Mouse (Mus musculus): ENCODE measurements at regions not wholly inside any gene's neighbourhood (a gene's known extent, or its start where the extent isn't known, plus 50 kb on each side); places are given as distances from the start of the nearest gene placed in this dataset.
"Not testable (repeated sequence)": the region's sequence is repeated elsewhere in the genome, so short reads cannot be mapped to it uniquely, and the experiment has no call there.

DNA sequence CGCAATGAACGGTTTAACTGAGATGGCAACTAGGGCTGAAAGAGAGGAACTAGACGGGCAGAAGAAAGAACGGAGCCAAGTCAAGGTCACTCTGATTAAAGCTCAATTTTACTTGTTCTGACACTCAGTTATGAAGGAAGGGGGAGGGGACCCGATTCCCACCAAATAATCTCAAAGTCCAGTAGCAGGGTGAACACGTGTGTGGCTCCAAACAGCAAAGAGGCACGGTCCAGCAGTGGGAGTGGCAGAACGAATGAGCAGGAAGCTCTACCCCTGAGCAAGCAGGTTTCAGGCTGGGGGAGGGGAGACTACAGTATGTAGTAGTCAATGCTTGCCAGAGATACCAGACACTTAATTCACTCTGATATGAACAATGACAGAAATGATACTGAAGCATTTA is 474.6 kb downstream of the Rfpl4b start:
- ATAC-seq (ENCODE audit: low FRiP score, low TSS enrichment); H3K9ac ChIP-seq (replicated peaks; ENCODE audit: low read length); H3K4me3 ChIP-seq (replicated peaks; ENCODE audit: low read depth, low read length); H3K36me3 ChIP-seq (ENCODE audit: control insufficient read depth, insufficient read depth, low read length); H3K27ac ChIP-seq (replicated peaks; ENCODE audit: low read depth, low read length); H3K4me2 ChIP-seq (ENCODE audit: low read length); H3K27me3 ChIP-seq (ENCODE audit: control insufficient read depth, insufficient read depth, low read length); H3K9me3 ChIP-seq (ENCODE audit: control insufficient read depth, low read length); DNase-seq; H3K4me1 ChIP-seq (ENCODE audit: control insufficient read depth, insufficient read depth, low read length): not testable (repeated sequence)
- 79% methylated on average over 8 of the region's 8 CpGs for WGBS

DNA sequence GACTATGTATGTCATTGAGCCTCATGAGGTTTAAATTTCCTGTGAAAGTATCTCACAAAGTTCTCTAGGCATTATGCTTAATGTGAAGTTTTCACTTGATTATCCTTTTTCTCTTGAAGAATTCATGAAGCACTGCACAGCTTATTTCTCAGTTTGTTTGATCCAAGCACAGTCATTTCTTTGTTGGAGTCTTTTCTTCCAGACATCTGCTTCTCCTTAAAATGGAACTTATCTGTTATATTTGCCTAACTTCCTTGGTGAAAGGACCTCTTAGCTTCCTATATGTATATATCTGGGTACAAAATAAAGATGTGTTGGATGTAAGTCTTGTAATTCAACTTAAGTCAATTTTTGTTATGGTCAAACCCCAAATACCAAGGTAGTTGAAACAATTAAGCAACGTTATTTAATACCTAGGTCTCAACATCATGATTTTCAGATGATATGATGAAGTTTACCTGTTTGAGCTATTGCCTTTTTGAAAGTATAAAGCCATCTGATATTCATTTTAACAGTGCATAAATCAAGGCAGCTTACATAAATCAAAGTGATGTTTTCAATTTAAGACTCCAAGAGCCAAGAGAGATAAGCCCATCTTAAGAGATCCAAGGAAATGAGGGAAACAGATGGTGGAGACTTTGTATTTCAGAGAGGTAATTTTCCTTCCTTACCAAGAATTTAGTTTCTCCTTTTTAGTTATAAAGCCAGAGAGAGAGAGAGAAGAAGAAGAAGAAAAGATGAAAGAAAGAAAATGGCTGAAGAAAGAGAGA is 481.0 kb downstream of the Rfpl4b start:
- WGBS, result 81% methylated on average over 1 of the region's 1 CpGs
- H3K36me3 ChIP-seq (ENCODE audit: control insufficient read depth, insufficient read depth, low read length), result no peaks in the 10 kb centered on the region
- no peaks in the 10 kb centered on the region for H3K27me3 ChIP-seq (ENCODE audit: control insufficient read depth, insufficient read depth, low read length)
- H3K4me3 ChIP-seq (replicated peaks; ENCODE audit: low read depth, low read length), result no peak overlapping the region
- ATAC-seq (ENCODE audit: low FRiP score, low TSS enrichment) (no peak), DNase-seq (no peak)
- no peak overlapping the region for H3K4me2 ChIP-seq (ENCODE audit: low read length)
- H3K27ac ChIP-seq (replicated peaks; ENCODE audit: low read depth, low read length), result no peak overlapping the region
- H3K9ac ChIP-seq (replicated peaks; ENCODE audit: low read length), result no peak overlapping the region
- no peaks in the 10 kb centered on the region for H3K9me3 ChIP-seq (ENCODE audit: control insufficient read depth, low read length)
- H3K4me1 ChIP-seq (ENCODE audit: control insufficient read depth, insufficient read depth, low read length), result no peaks in the 10 kb centered on the region

DNA sequence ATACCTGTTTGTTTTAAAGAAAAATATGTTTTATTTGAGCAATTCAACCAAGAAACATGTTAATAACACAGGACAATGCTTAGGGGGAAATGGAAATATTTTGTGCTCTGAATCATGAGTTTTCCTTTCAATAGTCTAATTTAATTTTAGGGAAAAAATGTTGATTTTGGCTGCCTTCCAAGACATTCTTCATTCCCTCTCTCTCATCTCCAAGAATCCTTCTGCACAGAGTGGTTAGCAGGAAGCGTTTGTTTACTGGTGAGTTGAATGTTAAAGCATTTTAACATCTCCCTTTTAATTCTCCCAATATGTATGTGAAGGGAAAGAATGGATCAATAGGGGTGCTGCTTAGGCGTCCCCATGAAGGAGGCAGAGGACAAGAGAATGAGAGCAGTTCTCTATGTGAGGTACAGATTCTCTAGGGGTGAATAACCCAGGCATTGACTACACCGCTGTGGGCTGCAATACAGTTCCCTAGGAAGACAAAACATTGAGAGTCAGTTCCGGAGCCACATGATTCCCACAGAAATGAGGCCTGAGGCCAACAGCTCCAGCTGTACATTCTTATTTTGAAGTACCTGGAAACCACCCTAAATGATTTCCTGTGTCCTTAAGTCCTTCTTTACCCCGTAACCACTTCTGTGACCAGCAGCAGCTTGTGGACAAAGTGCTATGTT is 512.7 kb downstream of the Rfpl4b start:
- H3K9ac ChIP-seq (replicated peaks; ENCODE audit: low read length), result no peak overlapping the region
- 0 out of 2 replicates have a peak, but pooled peaks cover 2% of the 10 kb centered on the region for H3K4me1 ChIP-seq (ENCODE audit: control insufficient read depth, insufficient read depth, low read length)
- 55% methylated on average over 5 of the region's 5 CpGs for WGBS
- H3K9me3 ChIP-seq (ENCODE audit: control insufficient read depth, low read length), result no peaks in the 10 kb centered on the region
- H3K36me3 ChIP-seq (ENCODE audit: control insufficient read depth, insufficient read depth, low read length), result no peaks in the 10 kb centered on the region
- ATAC-seq (ENCODE audit: low FRiP score, low TSS enrichment), result no peak
- no peaks in the 10 kb centered on the region for H3K27me3 ChIP-seq (ENCODE audit: control insufficient read depth, insufficient read depth, low read length)
- DNase-seq, result peak; percentile 30
- H3K27ac ChIP-seq (replicated peaks; ENCODE audit: low read depth, low read length), result no peak overlapping the region
- no peak overlapping the region for H3K4me3 ChIP-seq (replicated peaks; ENCODE audit: low read depth, low read length)
- H3K4me2 ChIP-seq (ENCODE audit: low read length), result no peak overlapping the region

DNA sequence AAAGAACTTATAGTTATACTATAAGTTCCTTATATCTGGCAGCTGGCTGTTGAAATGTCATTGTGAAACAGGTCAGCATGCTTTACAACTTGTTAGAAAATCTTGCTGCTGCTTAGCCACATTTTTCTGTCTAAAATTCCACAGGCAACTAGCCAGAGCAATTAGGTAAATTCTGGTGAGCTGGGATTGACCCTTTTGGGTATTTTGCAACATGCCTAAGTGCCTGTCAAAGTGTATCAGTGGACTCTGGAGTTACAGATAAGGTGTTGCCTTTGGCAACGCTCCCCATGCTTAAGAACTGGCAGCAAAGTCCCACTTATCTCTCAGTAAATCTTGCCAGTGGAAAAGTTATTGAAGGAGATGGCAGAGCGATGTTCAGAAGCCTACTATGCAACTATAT is 525.9 kb downstream of the Rfpl4b start:
- Histone ChIP-seq H3K4me3 (replicated peaks; ENCODE audit: low read depth, low read length) (no peak overlapping the region), H3K27me3 (ENCODE audit: control insufficient read depth, insufficient read depth, low read length) (no peaks in the 10 kb centered on the region), H3K36me3 (ENCODE audit: control insufficient read depth, insufficient read depth, low read length) (no peaks in the 10 kb centered on the region), H3K27ac (replicated peaks; ENCODE audit: low read depth, low read length) (no peak overlapping the region), H3K9me3 (ENCODE audit: control insufficient read depth, low read length) (no peaks in the 10 kb centered on the region), H3K9ac (replicated peaks; ENCODE audit: low read length) (no peak overlapping the region), H3K4me2 (ENCODE audit: low read length) (no peak overlapping the region), H3K4me1 (ENCODE audit: control insufficient read depth, insufficient read depth, low read length) (no peaks in the 10 kb centered on the region)
- no peak for ATAC-seq (ENCODE audit: low FRiP score, low TSS enrichment)
- DNase-seq, result no peak
- 93% methylated on average over 2 of the region's 2 CpGs for WGBS

DNA sequence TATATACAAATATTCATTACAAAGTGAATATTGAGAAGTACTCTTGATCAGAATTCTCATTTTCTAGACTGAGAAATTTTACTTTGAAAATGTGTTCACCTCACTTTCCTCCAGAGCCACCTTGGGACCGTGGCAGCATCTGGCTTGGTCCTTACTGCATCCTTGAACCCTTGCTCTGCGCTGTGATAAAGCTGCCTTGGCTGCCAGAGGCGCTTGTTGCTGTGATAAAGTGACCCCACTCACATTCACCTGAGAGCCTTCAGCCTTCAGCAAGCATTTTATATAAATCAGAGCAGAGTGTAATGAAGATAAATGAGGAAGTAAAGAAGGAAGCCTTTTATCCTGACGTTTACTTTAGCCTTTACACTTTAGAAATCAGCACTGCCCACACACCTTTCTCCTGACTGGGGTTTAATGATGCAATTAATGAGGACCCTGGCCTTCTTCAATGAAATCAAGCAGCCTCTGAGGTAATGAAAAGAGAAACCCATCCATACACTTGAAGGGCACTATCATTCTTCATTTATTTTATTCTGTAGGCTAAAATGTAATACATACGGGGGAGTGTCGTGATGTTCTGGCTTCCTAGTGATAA is 532.8 kb downstream of the Rfpl4b start:
- ATAC-seq (ENCODE audit: low FRiP score, low TSS enrichment) (no peak), DNase-seq (no peak)
- Histone ChIP-seq H3K4me1 (ENCODE audit: control insufficient read depth, insufficient read depth, low read length) (no peaks in the 10 kb centered on the region), H3K9me3 (ENCODE audit: control insufficient read depth, low read length) (peaks cover 4% of the 10 kb centered on the region; the same call in 1 of the 2 replicates), H3K27ac (replicated peaks; ENCODE audit: low read depth, low read length) (no peak overlapping the region), H3K9ac (replicated peaks; ENCODE audit: low read length) (no peak overlapping the region), H3K4me3 (replicated peaks; ENCODE audit: low read depth, low read length) (no peak overlapping the region), H3K27me3 (ENCODE audit: control insufficient read depth, insufficient read depth, low read length) (no peaks in the 10 kb centered on the region), H3K4me2 (ENCODE audit: low read length) (no peak overlapping the region), H3K36me3 (ENCODE audit: control insufficient read depth, insufficient read depth, low read length) (no peaks in the 10 kb centered on the region)
- 81% methylated on average over 6 of the region's 6 CpGs for WGBS

DNA sequence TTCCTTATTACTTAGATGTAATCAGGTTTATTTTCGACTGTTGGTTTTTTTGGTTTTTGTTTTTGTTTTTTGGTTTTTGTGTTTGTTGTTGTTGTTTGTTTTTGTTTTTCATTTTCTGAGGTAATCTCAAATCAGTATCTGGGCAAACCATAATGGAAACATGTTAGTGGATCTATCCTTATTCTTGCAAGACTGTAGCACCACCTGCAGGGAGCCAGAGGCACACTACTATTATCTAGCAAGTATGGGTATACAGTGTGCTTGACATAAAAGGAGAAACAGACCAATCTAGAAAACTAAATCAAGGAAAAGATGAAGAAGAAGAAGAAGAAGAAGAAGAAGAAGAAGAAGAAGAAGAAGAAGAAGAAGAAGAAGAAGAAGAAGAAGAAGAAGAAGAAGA is 552.4 kb downstream of the Rfpl4b start:
- H3K4me3 ChIP-seq (replicated peaks; ENCODE audit: low read depth, low read length), result no peak overlapping the region
- H3K9me3 ChIP-seq (ENCODE audit: control insufficient read depth, low read length), result no peaks in the 10 kb centered on the region
- H3K9ac ChIP-seq (replicated peaks; ENCODE audit: low read length), result no peak overlapping the region
- no peaks in the 10 kb centered on the region for H3K36me3 ChIP-seq (ENCODE audit: control insufficient read depth, insufficient read depth, low read length)
- no peaks in the 10 kb centered on the region for H3K4me1 ChIP-seq (ENCODE audit: control insufficient read depth, insufficient read depth, low read length)
- DNase-seq (no peak), ATAC-seq (ENCODE audit: low FRiP score, low TSS enrichment) (no peak)
- WGBS, result 92% methylated on average over 1 of the region's 1 CpGs
- no peaks in the 10 kb centered on the region for H3K27me3 ChIP-seq (ENCODE audit: control insufficient read depth, insufficient read depth, low read length)
- H3K27ac ChIP-seq (replicated peaks; ENCODE audit: low read depth, low read length), result no peak overlapping the region
- no peak overlapping the region for H3K4me2 ChIP-seq (ENCODE audit: low read length)

DNA sequence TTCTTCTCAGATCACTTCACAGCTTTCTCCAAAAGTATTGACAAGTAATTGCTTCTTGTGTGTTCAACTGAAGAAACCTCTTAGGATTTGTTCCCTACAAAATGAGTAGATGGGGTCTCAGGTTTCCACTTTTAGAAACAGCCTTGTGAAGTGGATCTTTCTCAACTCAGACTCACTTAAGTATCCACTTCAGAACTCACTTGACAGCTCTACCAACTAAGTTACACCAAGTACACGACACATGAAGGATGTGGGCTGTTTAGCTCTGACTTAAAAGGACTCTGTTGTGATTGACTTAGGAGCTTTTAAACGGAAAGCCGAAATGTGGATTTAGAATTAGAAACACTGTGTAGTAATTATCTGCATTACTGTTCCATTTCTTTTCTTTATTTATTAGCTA is 556.0 kb downstream of the Rfpl4b start:
- no peaks in the 10 kb centered on the region for H3K27me3 ChIP-seq (ENCODE audit: control insufficient read depth, insufficient read depth, low read length)
- 93% methylated on average over 3 of the region's 3 CpGs for WGBS
- H3K9me3 ChIP-seq (ENCODE audit: control insufficient read depth, low read length), result no peaks in the 10 kb centered on the region
- no peak overlapping the region for H3K4me2 ChIP-seq (ENCODE audit: low read length)
- no peak overlapping the region for H3K27ac ChIP-seq (replicated peaks; ENCODE audit: low read depth, low read length)
- H3K36me3 ChIP-seq (ENCODE audit: control insufficient read depth, insufficient read depth, low read length), result no peaks in the 10 kb centered on the region
- H3K9ac ChIP-seq (replicated peaks; ENCODE audit: low read length), result no peak overlapping the region
- DNase-seq (no peak), ATAC-seq (ENCODE audit: low FRiP score, low TSS enrichment) (no peak)
- H3K4me3 ChIP-seq (replicated peaks; ENCODE audit: low read depth, low read length), result no peak overlapping the region
- no peaks in the 10 kb centered on the region for H3K4me1 ChIP-seq (ENCODE audit: control insufficient read depth, insufficient read depth, low read length)

DNA sequence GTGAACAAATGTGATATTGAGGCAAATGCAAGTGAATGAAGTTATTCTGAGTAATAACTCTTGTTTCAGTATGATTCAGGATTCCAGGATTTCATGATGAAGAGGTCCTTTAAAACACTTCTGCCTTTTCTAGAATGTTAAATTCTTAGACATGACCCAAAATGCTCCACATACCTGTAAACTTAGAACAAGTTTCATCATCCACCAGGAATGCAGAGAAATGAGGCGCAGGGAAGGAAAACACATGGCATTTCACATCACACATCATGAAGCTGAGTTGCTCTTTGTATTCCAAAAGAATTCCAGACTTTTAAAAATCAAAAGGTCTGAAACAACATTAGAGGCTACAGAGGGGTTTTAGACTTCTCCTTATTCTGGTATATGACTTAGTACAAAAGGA is 574.8 kb downstream of the Rfpl4b start:
- no peak overlapping the region for H3K4me2 ChIP-seq (ENCODE audit: low read length)
- H3K9ac ChIP-seq (replicated peaks; ENCODE audit: low read length), result no peak overlapping the region
- H3K4me1 ChIP-seq (ENCODE audit: control insufficient read depth, insufficient read depth, low read length), result no peaks in the 10 kb centered on the region
- no peaks in the 10 kb centered on the region for H3K27me3 ChIP-seq (ENCODE audit: control insufficient read depth, insufficient read depth, low read length)
- ATAC-seq (ENCODE audit: low FRiP score, low TSS enrichment) (no peak), DNase-seq (no peak)
- H3K36me3 ChIP-seq (ENCODE audit: control insufficient read depth, insufficient read depth, low read length), result no peaks in the 10 kb centered on the region
- no peaks in the 10 kb centered on the region for H3K9me3 ChIP-seq (ENCODE audit: control insufficient read depth, low read length)
- no peak overlapping the region for H3K27ac ChIP-seq (replicated peaks; ENCODE audit: low read depth, low read length)
- 93% methylated on average over 1 of the region's 1 CpGs for WGBS
- H3K4me3 ChIP-seq (replicated peaks; ENCODE audit: low read depth, low read length), result no peak overlapping the region
